Mouse (Mus musculus) thymus, postnatal 36 days (tissue): ENCODE data around the gene Ydjc.
"Not testable (repeated sequence)": the region's sequence is repeated elsewhere in the genome, so short reads cannot be mapped to it uniquely, and the experiment has no call there.

Source experiments
- DNase-seq, 2 experiments: peaks; one replicate each; pipeline ENCODE4 v3.0.0; 2022; ENCODE audit warnings: mixed read lengths in 2 of 2

The Ydjc gene

GRCm38 (mm10) chr16:17154346-17154745, 9.9 kb downstream of the Ydjc start:
- no peak for DNase-seq

- DNase-seq: not testable (repeated sequence)
These were observed 21.1 kb downstream of the Ydjc start for GRCm38 (mm10) chr16:17165478-17165877.

- no peak for DNase-seq
These were observed 22.8 kb downstream of the Ydjc start for GRCm38 (mm10) chr16:17167179-17167578.

- DNase-seq: no peak
These were observed 23.6 kb downstream of the Ydjc start for GRCm38 (mm10) chr16:17168049-17168448.

GRCm38 (mm10) chr16:17175765-17176164, 31.3 kb downstream of the Ydjc start:
- no peak for DNase-seq

GRCm38 (mm10) chr16:17177623-17178170, 33.3 kb downstream of the Ydjc start:
- no peak for DNase-seq

GRCm38 (mm10) chr16:17179706-17180105, 35.3 kb downstream of the Ydjc start:
- no peak for DNase-seq

GRCm38 (mm10) chr16:17181382-17181781, 37.0 kb downstream of the Ydjc start:
- DNase-seq: no peak

GRCm38 (mm10) chr16:17182136-17182535, 37.7 kb downstream of the Ydjc start:
- DNase-seq: no peak

- DNase-seq: no peak
These were observed 38.6 kb downstream of the Ydjc start for GRCm38 (mm10) chr16:17183003-17183402.

GRCm38 (mm10) chr16:17185475-17185874, 41.1 kb downstream of the Ydjc start:
- DNase-seq: no peak

- DNase-seq: no peak
These were observed 49.4 kb downstream of the Ydjc start for GRCm38 (mm10) chr16:17193823-17194222.

GRCm38 (mm10) chr16:17200121-17200952, 55.9 kb downstream of the Ydjc start:
- no peak for DNase-seq

GRCm38 (mm10) chr16:17200953-17201707, 56.7 kb downstream of the Ydjc start:
- peak; percentile 86 to 88 for DNase-seq

GRCm38 (mm10) chr16:17201977-17202376, 57.6 kb downstream of the Ydjc start:
- no peak for DNase-seq

GRCm38 (mm10) chr16:17202549-17202948, 58.1 kb downstream of the Ydjc start, which contains the start of gene Ube2l3:
TSS of gene Ube2l3 (minus strand) at chr16:17202649.
- DNase-seq: no peak

- DNase-seq: peak; percentile 18 to 29
These were observed 60.6 kb downstream of the Ydjc start for GRCm38 (mm10) chr16:17204990-17205389.

- DNase-seq: peak; percentile 84
These were observed 64.3 kb downstream of the Ydjc start, which contains the start of gene Rimbp3 for GRCm38 (mm10) chr16:17208389-17209361. TSS of gene Rimbp3 (plus strand) at chr16:17208603.

- no peak for DNase-seq
These were observed 65.1 kb downstream of the Ydjc start for GRCm38 (mm10) chr16:17209404-17209960.
